Mouse (Mus musculus) forebrain, embryonic 13.5 days (tissue): ENCODE results near the gene Ofcc1. TPM values are rescaled to one million over a fixed set of nuclear protein-coding genes. Genes with fewer than 3 reads are reported as not detected.
A peak's percentile ranks its signal among the peaks of the same experiment; 100 is the strongest.

Experiments
- ATAC-seq: fragments of 200-750 bp; cut with Nextera tagmentation; 2 replicates; pipeline ENCODE4 v1.8.0; 2017
- H3K27ac ChIP-seq: fragments of 300-500 bp; sonication (generic); 2 replicates; pipeline ENCODE4 v1.5.1; 2015; ENCODE audit warnings: inconsistent platforms, mild to moderate bottlenecking, moderate library complexity
- H3K27me3 ChIP-seq: fragments of 300-500 bp; sonication (generic); 2 replicates; pipeline ENCODE4 v1.6.1; 2015; ENCODE audit warnings: mild to moderate bottlenecking, inconsistent platforms
- H3K36me3 ChIP-seq: fragments of 300-500 bp; sonication (generic); 2 replicates; pipeline ENCODE4 v1.6.1; 2015; ENCODE audit warnings: mild to moderate bottlenecking, inconsistent platforms; ENCODE audit not compliant: poor library complexity, severe bottlenecking
- H3K4me1 ChIP-seq: fragments of 300-500 bp; sonication (generic); 2 replicates; pipeline ENCODE4 v1.6.1; 2015; ENCODE audit warnings: inconsistent platforms
- H3K4me2 ChIP-seq: fragments of 300-500 bp; sonication (generic); 2 replicates; pipeline ENCODE4 v1.6.1; 2015; ENCODE audit warnings: inconsistent platforms, mild to moderate bottlenecking, moderate library complexity
- H3K4me3 ChIP-seq: fragments of 300-500 bp; sonication (generic); 2 replicates; pipeline ENCODE4 v1.5.1; 2015; ENCODE audit warnings: mild to moderate bottlenecking, inconsistent platforms
- H3K9ac ChIP-seq: fragments of 300-500 bp; sonication (generic); 2 replicates; pipeline ENCODE4 v1.6.1; 2015; ENCODE audit warnings: mild to moderate bottlenecking, inconsistent platforms
- H3K9me3 ChIP-seq: fragments of 300-500 bp; sonication (generic); replicated peaks from 2 replicates; pipeline ENCODE4 v1.6.1; 2016; ENCODE audit warnings: inconsistent platforms
- WGBS: fragments of 180-500 bp; shearing (Covaris S2); methylation state at CpG from one replicate; pipeline ENCODE4 v1.1.7; 2015; 5-methylcytosine and 5-hydroxymethylcytosine counted together
- polyA plus RNA-seq: library from polyadenylated mRNA; unstranded; fragments of >200 nt; fragmentation: Nextera tagmentation; extraction: Ambion mirVana; gene quantifications from 2 replicates; pipeline ENCODE4 v1.2.1, GENCODE M21; 2015

Ofcc1 gene
- polyA plus RNA-seq, 1 experiment from 2014 or later = not detected

DNA sequence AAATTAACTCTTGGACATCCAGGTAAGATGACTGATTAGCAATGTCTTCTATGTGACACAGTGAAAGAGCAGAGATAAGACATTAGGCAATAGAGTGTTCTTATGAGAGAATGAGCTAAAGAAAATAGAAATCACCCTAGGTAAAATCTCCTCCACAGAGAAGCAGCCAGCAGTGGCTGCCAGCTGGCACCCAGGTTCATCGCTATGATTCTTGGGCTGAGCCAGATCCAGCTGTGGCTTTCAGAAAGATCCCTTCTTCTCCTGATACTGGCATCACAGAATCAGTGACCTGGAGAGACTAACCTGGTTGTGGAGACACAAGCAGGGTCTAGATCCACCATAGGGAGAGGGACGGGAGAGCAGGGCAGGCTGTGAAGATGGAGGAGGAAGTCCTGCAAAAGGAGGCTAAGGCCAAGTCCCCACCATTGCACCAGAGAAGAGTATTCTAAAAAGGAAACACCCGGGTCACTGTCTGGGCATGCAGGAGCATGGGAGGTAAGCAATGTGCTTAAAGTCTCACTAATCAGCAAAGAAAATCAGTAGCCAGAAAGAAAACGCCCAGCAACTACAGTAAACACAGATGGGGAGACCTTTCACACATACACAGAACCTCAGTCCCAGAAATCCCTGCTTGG is 46.0 kb downstream of the Ofcc1 start:
- no peak for ATAC-seq
- WGBS = 83% methylated on average over 4 of the region's 4 CpGs
- Histone ChIP-seq H3K4me2 (no peak overlapping the region), H3K36me3 (no peaks in the 10 kb centered on the region), H3K4me1 (no peaks in the 10 kb centered on the region), H3K27ac (no peak overlapping the region), H3K9ac (no peak overlapping the region), H3K9me3 (no peaks in the 10 kb centered on the region), H3K27me3 (no peaks in the 10 kb centered on the region), H3K4me3 (no peak overlapping the region)

DNA sequence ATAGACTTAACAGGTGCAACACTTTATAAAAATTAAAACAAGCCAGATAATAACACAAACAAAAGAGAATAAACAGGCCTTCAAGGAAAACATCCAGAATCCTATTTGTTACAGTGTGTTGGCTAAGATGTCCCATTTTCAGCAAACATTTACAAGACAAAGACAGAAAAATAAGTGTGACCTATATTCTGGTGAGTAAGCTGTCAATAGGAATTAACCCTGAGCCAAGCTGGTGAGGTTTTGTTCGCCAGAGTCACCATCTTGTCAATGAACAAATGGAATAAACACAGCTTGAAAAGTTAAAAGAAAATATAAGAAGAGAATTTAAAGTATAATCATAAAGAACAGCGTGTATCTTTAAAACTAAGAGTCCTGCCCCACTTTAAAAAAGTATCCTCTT is 68.4 kb downstream of the Ofcc1 start:
- H3K4me2 ChIP-seq = no peak overlapping the region
- H3K9me3 ChIP-seq = no peaks in the 10 kb centered on the region
- H3K27me3 ChIP-seq = no peaks in the 10 kb centered on the region
- no peaks in the 10 kb centered on the region for H3K4me1 ChIP-seq
- H3K9ac ChIP-seq = no peak overlapping the region
- H3K4me3 ChIP-seq = no peak overlapping the region
- H3K36me3 ChIP-seq = no peaks in the 10 kb centered on the region
- no peak overlapping the region for H3K27ac ChIP-seq
- WGBS = 83% methylated on average over 2 of the region's 2 CpGs
- ATAC-seq = no peak

DNA sequence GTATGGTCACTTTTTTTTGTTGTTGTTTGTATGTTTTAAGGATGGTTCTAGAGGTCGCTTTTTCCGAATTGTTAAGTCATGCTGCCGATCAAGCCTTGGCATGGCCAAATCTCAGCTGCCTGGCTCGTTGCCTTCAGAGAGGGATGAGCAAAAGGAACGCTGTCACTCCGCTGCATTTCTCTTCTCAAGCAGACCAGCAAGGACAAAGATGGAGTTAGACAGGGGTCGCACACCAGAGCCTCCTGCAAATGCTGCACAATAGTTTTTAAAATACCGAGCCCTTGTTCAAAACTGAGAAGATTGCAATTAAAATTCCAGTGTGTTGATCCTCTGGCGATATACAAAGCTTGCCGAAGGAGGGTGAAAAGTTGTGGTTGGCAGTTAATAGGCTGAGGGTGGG is 70.4 kb downstream of the Ofcc1 start:
- 56% methylated on average over 10 of the region's 10 CpGs for WGBS

DNA sequence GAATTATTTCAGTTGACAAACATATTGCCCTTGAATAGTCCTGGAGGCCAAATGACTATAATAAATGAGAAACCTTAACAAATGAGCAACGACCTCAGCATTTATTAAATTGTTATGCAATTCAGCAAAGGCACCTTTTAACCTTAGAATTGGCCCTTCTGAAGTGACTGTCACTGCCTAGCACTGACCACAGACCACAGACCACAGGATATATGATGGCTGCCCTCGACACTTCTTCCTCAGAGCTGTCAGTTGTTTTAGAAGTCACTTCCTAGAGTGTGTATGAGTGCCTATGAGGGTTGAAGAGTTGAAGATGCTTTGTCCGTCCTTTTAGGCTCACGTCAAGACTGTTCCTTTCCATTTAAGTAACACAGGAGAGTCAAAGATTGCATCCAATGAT is 72.6 kb downstream of the Ofcc1 start:
- H3K27ac ChIP-seq = no peak overlapping the region
- no peak overlapping the region for H3K4me2 ChIP-seq
- no peak for ATAC-seq
- H3K9ac ChIP-seq = no peak overlapping the region
- no peaks in the 10 kb centered on the region for H3K36me3 ChIP-seq
- no peaks in the 10 kb centered on the region for H3K27me3 ChIP-seq
- H3K9me3 ChIP-seq = no peaks in the 10 kb centered on the region
- no peak overlapping the region for H3K4me3 ChIP-seq
- peaks cover 7% of the 10 kb centered on the region for H3K4me1 ChIP-seq
- 85% methylated on average over 4 of the region's 4 CpGs for WGBS

More for the DNA sequence above, 70.4 kb downstream of the Ofcc1 start:
- ATAC-seq = no peak
- H3K36me3 ChIP-seq = no peaks in the 10 kb centered on the region
- H3K4me3 ChIP-seq = no peak overlapping the region
- no peak overlapping the region for H3K27ac ChIP-seq
- H3K4me2 ChIP-seq = no peak overlapping the region
- no peaks in the 10 kb centered on the region for H3K27me3 ChIP-seq
- H3K9ac ChIP-seq = no peak overlapping the region
- no peaks in the 10 kb centered on the region for H3K9me3 ChIP-seq
- H3K4me1 ChIP-seq = peaks cover 7% of the 10 kb centered on the region

DNA sequence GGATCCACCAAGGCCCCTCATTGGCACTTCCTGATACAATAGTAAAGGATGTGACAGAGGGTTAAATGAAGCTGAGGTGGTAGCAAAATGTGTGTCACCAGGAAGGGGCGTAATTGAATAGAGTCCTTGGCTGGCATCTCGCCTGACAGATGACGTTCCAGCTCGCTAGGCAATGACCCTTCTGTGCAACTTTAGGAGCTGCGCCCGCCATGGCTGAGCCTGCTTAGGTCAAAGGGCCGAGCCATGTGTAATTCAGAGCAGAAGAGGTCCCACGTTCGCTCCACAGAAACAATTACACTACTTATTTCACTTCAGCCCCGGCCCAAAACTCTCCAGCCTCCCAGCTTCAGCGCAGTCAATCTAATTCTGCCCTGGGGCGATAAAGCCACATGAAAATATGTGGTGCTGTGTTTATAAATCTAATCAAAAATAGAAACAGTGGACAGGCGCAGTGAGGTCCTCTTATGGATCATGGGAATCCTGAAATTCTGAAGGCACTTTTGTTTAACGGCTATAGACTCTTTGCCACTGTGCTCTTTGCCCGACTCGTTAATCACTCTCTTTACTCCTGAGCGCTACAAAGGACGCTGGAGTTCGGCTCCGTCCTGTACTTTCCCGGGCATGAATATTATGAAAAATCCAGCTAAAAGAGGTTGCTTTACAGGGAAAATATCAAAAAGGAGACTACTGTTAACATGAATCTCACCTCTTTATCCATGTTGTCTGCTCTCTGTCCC is 73.8 kb downstream of the Ofcc1 start:
- no peak for ATAC-seq
- Histone ChIP-seq H3K27me3 (no peaks in the 10 kb centered on the region), H3K9ac (no peak overlapping the region), H3K4me3 (no peak overlapping the region), H3K27ac (no peak overlapping the region), H3K9me3 (no peaks in the 10 kb centered on the region), H3K4me1 (peaks cover 7% of the 10 kb centered on the region), H3K36me3 (no peaks in the 10 kb centered on the region), H3K4me2 (peak overlapping the region; percentile 40)
- WGBS = 36% methylated on average over 21 of the region's 21 CpGs

DNA sequence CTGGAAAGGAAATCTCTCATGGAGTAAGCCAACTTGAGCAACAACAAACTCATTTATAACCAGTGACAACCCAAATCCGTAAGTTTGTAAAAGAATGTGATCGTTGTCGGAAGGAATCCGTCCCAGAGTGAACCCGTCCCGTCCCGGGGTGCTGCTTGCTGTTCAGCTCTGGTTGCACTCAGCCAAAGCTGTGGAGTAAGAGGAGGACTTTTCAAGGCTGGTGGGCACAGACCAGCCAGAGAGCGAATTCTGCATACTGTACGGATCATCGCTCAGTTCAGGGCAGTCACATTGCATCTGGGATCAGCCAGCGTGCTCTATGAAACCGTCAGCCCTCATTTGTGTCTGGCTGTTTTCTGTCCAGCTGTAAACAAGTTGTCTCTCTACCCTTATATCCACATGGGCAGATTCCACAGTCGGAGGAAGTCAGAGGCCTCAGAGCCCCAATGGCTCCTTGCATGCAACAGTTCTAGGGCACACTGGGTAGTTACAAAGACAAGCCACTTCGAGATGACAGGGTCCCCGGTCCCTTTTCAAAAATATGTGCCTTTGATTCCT is 75.9 kb downstream of the Ofcc1 start:
- H3K9me3 ChIP-seq = no peaks in the 10 kb centered on the region
- no peak for ATAC-seq
- H3K4me3 ChIP-seq = no peak overlapping the region
- no peak overlapping the region for H3K27ac ChIP-seq
- H3K27me3 ChIP-seq = no peaks in the 10 kb centered on the region
- H3K4me1 ChIP-seq = peaks cover 7% of the 10 kb centered on the region
- 82% methylated on average over 15 of the region's 15 CpGs for WGBS
- H3K36me3 ChIP-seq = no peaks in the 10 kb centered on the region
- no peak overlapping the region for H3K9ac ChIP-seq
- H3K4me2 ChIP-seq = no peak overlapping the region

DNA sequence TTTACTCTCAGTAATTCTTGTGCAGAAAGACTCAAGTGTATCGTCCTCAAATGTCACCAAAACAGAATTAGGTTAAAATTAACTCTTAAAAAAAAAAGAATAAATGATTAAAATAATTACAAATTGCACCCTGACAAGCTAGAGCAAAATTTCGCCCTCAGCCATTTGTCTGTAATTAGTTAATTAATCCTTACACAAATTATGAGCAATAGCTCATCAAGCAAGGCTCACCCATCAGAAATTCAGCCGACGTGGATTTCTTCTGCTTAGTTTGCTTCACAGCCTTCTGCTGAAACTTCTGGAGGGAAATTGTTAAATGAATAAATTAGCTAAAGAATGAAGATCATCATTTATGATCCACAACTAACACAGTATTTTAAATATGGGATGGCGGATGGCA is 80.6 kb downstream of the Ofcc1 start:
- H3K36me3 ChIP-seq = no peaks in the 10 kb centered on the region
- WGBS = 71% methylated on average over 5 of the region's 5 CpGs
- no peak overlapping the region for H3K4me3 ChIP-seq
- H3K27ac ChIP-seq = no peak overlapping the region
- H3K4me1 ChIP-seq = no peaks in the 10 kb centered on the region
- H3K9ac ChIP-seq = no peak overlapping the region
- H3K27me3 ChIP-seq = no peaks in the 10 kb centered on the region
- H3K9me3 ChIP-seq = no peaks in the 10 kb centered on the region
- H3K4me2 ChIP-seq = no peak overlapping the region
- no peak for ATAC-seq

DNA sequence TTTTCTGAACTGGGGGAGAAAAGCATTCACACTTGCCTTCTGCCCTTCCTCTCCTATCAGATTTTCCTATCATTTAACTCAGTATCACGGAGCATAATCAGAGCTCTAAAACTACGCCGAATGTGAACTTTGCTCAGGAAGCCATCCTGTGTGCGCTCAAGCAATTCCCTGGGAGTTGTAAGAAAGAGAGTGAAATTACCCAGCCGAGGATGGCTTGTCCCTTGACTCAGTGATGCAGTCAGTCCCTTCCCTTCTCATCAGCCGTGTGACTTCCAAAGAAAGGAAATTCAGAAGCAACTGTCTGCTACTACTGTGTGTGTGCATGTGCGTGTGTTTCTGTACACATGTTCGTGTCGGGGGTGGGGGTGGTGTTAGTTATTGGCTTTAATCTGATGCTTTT is 93.7 kb downstream of the Ofcc1 start:
- ATAC-seq = no peak
- H3K27ac ChIP-seq = no peak overlapping the region
- H3K36me3 ChIP-seq = no peaks in the 10 kb centered on the region
- H3K4me1 ChIP-seq = no peaks in the 10 kb centered on the region
- no peaks in the 10 kb centered on the region for H3K9me3 ChIP-seq
- H3K4me3 ChIP-seq = no peak overlapping the region
- no peak overlapping the region for H3K4me2 ChIP-seq
- H3K9ac ChIP-seq = no peak overlapping the region
- 93% methylated on average over 9 of the region's 9 CpGs for WGBS
- no peaks in the 10 kb centered on the region for H3K27me3 ChIP-seq

DNA sequence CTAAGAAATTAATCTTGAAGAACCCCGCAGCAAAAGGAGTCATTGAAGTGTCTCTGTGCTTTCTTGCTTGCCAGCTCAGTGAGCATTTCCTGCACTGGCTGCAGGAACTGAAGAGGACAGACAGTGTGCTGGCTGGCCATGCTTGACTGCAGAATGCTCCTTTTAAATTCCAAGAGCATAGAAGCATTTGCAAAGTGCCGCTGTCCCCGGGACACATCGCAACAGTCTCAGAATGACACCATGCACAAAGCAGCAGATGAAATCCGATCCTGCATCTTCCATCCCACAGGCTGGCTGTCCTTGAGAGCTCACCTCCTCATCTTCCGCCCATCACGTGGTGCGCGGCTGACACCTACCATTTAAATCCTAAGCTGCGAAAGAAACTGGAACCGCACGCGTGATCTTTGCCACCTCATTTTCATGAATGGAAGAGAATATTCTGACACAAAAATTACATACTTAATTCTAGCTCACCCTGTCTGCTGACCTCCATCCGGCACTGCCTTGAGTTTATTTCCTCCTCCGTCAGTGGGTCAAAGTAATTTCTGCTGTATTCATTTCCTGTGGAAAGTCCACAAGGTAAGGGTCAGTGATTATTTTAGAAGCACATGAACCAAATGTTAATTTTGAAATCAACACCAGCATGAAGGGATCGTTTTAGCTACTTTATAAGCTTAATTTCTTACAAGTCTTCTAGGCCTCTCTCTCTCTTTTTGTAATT is 98.0 kb downstream of the Ofcc1 start:
- Histone ChIP-seq H3K36me3 (no peaks in the 10 kb centered on the region), H3K4me1 (no peaks in the 10 kb centered on the region), H3K4me3 (no peak overlapping the region), H3K27ac (no peak overlapping the region), H3K4me2 (no peak overlapping the region), H3K27me3 (no peaks in the 10 kb centered on the region), H3K9ac (no peak overlapping the region), H3K9me3 (no peaks in the 10 kb centered on the region)
- no peak for ATAC-seq
- WGBS = 73% methylated on average over 16 of the region's 16 CpGs

DNA sequence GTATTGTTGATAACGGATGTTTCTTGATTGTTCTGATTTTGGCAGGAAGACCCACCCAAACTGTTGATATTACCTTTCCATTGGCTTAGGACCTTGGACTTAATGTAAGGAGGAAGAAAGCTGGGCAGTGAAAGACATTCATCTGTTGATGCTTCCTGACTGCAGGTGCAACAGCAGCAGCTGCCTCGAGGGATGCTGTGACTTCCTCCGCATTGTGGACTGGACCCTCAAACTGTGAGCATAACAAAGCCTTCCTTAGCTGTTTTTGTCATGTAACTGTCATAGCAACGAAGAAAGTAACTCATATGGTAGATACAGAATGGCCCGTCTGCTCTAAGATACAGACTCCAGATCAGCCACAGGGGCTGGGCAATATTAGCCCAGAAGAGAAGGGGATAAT is 102.5 kb downstream of the Ofcc1 start:
- ATAC-seq = no peak
- Histone ChIP-seq H3K9me3 (no peaks in the 10 kb centered on the region), H3K27ac (no peak overlapping the region), H3K36me3 (no peaks in the 10 kb centered on the region), H3K9ac (no peak overlapping the region), H3K4me1 (no peaks in the 10 kb centered on the region), H3K4me2 (no peak overlapping the region), H3K4me3 (no peak overlapping the region), H3K27me3 (no peaks in the 10 kb centered on the region)
- WGBS = 73% methylated on average over 5 of the region's 5 CpGs

DNA sequence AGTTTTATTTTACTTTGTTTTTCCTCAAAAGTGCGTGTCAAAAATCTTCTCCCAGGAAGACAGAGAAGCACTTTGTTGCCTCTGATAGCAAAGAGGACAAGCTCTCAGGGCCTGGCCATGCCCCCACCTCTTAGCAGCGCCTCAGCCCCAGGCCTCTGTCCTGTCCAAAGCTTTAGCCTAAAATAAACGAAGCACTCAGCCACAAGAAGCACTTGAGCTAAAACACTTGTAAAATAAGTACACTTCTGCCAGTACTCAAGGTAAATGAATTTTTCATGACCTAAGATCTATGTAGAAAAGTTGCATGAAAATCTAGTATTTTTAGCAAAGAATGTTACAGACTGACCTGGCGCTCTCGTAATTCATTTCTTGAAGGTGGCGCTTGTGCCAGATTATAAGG is 117.4 kb downstream of the Ofcc1 start:
- Histone ChIP-seq H3K9ac (no peak overlapping the region), H3K4me1 (no peaks in the 10 kb centered on the region), H3K4me2 (no peak overlapping the region), H3K36me3 (no peaks in the 10 kb centered on the region), H3K27me3 (no peaks in the 10 kb centered on the region), H3K4me3 (no peak overlapping the region), H3K9me3 (no peaks in the 10 kb centered on the region), H3K27ac (no peak overlapping the region)
- WGBS = 79% methylated on average over 6 of the region's 6 CpGs
- no peak for ATAC-seq

DNA sequence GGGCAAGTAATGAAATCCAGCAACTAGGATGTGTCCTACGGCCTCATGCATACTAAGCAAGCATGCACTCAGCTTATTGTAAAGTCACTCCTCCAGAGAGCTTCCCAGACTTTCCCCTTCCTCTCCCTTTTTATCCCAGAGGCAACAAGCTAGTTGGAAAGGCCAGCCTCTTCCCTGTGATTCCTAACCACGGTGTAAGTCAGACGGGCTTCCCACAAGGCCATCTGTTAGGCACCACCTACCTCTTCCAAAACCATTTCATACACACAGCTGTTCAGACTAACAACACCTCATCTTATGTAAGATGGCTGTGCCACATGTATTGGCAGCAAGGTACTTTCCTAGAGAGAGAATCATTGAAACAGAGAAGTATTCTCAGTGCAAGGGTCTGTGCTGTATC is 124.9 kb downstream of the Ofcc1 start:
- Histone ChIP-seq H3K4me1 (no peaks in the 10 kb centered on the region), H3K4me2 (no peak overlapping the region), H3K36me3 (no peaks in the 10 kb centered on the region), H3K9ac (no peak overlapping the region), H3K4me3 (no peak overlapping the region), H3K9me3 (no peaks in the 10 kb centered on the region), H3K27ac (no peak overlapping the region), H3K27me3 (no peaks in the 10 kb centered on the region)
- no peak for ATAC-seq
- WGBS = 90% methylated on average over 3 of the region's 3 CpGs
